Mouse (Mus musculus) Patski (cell line): ENCODE results near the gene Daw1. TPM values are rescaled to one million over a fixed set of nuclear protein-coding genes. Genes with fewer than 3 reads are reported as not detected.

ENCODE experiments used
- ATAC-seq: fragments of 100-300 bp; one replicate; pipeline ENCODE4 v1.8.0; 2021
- CTCF ChIA-PET: fragments of 350-600 bp; sonication (Branson Sonifier 250); formaldehyde crosslinking; loops from one replicate; lab custom pipeline; 2022; ENCODE audit warnings: inconsistent platforms; lab: Charles Lee
- POLR2A ChIA-PET: fragments of 350-600 bp; sonication (Branson Sonifier 250); formaldehyde crosslinking; loops from one replicate; lab custom pipeline; 2022; ENCODE audit warnings: antibody characterized with exemption, inconsistent platforms; lab: Charles Lee
- DNase-seq: peaks from one replicate; pipeline ENCODE4 v3.0.0-alpha.2; 2011; ENCODE audit warnings: low read depth, low spot score
- H3K27me3 ChIP-seq: fragments of 371-371 bp; one replicate; pipeline ENCODE4 v1.5.1; 2021
- CTCF ChIP-seq: fragments of 100-300 bp; IDR thresholded peaks from one replicate; pipeline ENCODE4 v1.5.1; 2021
- in situ Hi-C: fragments of 300-500 bp; cut with MboI; formaldehyde crosslinking; loops from 3 replicates; pipeline ENCODE4 v1.11.1; 2018; ENCODE audit warnings: low pct_unique_long_range_greater_than_20kb, mixed read lengths
- polyA plus RNA-seq: library from polyadenylated mRNA; unstranded; gene quantifications from one replicate; pipeline ENCODE4 v1.2.3, GENCODE M21; 2021

The Daw1 gene
- polyA plus RNA-seq, 1 experiment from 2014 or later = 0.27 TPM

GRCm38 (mm10) chr1:83179531-83179930, 20.0 kb downstream of the Daw1 start:
- TF ChIP-seq CTCF = no peak
- ATAC-seq (no peak), DNase-seq (no peak)
- H3K27me3 ChIP-seq = no peaks in the 10 kb centered on the region
- in situ Hi-C loops = no loop called here
- ChIA-PET POLR2A (no interaction called here), CTCF (interaction anchor here (1.1 kb wide), 1 partner anchor 19 kb away, joined by 3 read pairs; no protein-coding TSS in a partner anchor)

DNA sequence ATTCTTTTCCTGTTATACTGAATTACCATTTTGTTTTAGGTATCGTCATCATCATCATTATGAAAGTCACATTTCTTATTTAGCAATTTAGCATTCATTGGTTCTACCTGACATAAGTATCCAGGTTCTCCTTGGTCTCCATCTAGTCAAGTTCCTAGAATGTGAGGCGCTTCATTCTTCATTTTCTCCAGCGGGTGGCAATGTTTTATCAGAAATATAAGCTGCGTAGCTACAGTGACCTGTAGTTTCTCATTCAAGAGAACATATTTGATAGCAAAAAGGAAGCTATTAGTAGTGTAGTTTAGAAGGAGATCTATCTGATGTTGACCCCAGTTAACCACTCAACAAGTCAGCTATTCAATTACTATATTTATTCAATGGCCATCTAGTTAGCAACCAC, 21.9 kb downstream of the Daw1 start:
- DNase-seq = no peak
- ATAC-seq = no peak
- POLR2A ChIA-PET = no interaction called here
- no peaks in the 10 kb centered on the region for H3K27me3 ChIP-seq
- in situ Hi-C loops = loop anchor here (5.0 kb wide), 2 partner anchors 119 to 536 kb away; partner anchors contain the start of gene Krtap28-13
- TF ChIP-seq CTCF = peak; percentile 54
- CTCF ChIA-PET = interaction anchor here (0.9 to 1.8 kb wide), 6 partner anchors 11 to 506 kb away, joined by 3 to 12 read pairs (median 3); no protein-coding TSS in a partner anchor

- peak; percentile 75 for TF ChIP-seq CTCF
- DNase-seq (no peak), ATAC-seq (peak; percentile 39)
- ChIA-PET POLR2A (no interaction called here), CTCF (interaction anchor here (0.9 to 2.2 kb wide), 2 partner anchors 9 to 122 kb away, joined by 3 to 16 read pairs; no protein-coding TSS in a partner anchor)
- in situ Hi-C loops = no loop called here
- H3K27me3 ChIP-seq = peaks cover 6% of the 10 kb centered on the region
Measured at GRCm38 (mm10) chr1:83187154-83187553, 27.6 kb downstream of the Daw1 start.

GRCm38 (mm10) chr1:83209981-83210380, 50.4 kb downstream of the Daw1 start:
- ATAC-seq (no peak), DNase-seq (no peak)
- in situ Hi-C loops = no loop called here
- CTCF ChIA-PET = no interaction called here
- no peak for TF ChIP-seq CTCF
- H3K27me3 ChIP-seq = peaks cover 26% of the 10 kb centered on the region
- POLR2A ChIA-PET = no interaction called here

DNA sequence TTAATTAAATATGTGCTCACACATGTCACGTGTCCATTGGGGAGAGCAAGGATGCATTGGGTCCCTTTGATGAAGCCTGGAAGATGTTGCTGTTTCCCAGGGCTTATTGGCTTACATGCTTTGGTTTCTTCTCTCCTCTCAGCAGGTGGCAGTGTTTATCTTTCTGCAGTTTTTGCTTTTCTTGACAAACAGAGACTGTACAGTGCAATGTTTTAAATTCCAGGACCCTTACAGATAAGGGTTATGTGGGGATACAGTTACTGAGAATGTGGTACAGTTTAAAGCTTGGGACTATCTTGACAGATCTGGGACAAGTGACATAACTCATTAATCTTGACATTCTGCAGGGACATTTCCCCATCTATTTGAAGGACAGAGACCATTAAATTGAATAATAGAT, 58.7 kb downstream of the Daw1 start:
- CTCF ChIA-PET = interaction anchor here (1.3 kb wide), 1 partner anchor 9 kb away, joined by 4 read pairs; no protein-coding TSS in a partner anchor
- peaks cover 25% of the 10 kb centered on the region for H3K27me3 ChIP-seq
- ATAC-seq (no peak), DNase-seq (no peak)
- in situ Hi-C loops = no loop called here
- POLR2A ChIA-PET = no interaction called here
- peak; percentile 43 for TF ChIP-seq CTCF

GRCm38 (mm10) chr1:83223072-83223471, 63.5 kb downstream of the Daw1 start:
- CTCF ChIA-PET = no interaction called here
- peak; percentile 41 for TF ChIP-seq CTCF
- DNase-seq (no peak), ATAC-seq (no peak)
- POLR2A ChIA-PET = no interaction called here
- in situ Hi-C loops = loop anchor here (5.0 kb wide), 1 partner anchor 494 kb away; no protein-coding TSS in a partner anchor
- H3K27me3 ChIP-seq = peaks cover 20% of the 10 kb centered on the region

- ATAC-seq (no peak), DNase-seq (no peak)
- peaks cover 11% of the 10 kb centered on the region for H3K27me3 ChIP-seq
- ChIA-PET POLR2A (no interaction called here), CTCF (no interaction called here)
- no peak for TF ChIP-seq CTCF
- in situ Hi-C loops = loop anchor here (5.0 kb wide), 1 partner anchor 493 kb away; no protein-coding TSS in a partner anchor
Measured at GRCm38 (mm10) chr1:83224423-83224960, 64.9 kb downstream of the Daw1 start.

GRCm38 (mm10) chr1:83227946-83228345, 68.4 kb downstream of the Daw1 start:
- CTCF ChIA-PET = interaction anchor here (0.6 kb wide), 1 partner anchor 262 kb away, joined by 3 read pairs; no protein-coding TSS in a partner anchor
- peaks cover 8% of the 10 kb centered on the region for H3K27me3 ChIP-seq
- no peak for TF ChIP-seq CTCF
- POLR2A ChIA-PET = no interaction called here
- no peak for ATAC-seq
- in situ Hi-C loops = no loop called here
- DNase-seq = no peak

DNA sequence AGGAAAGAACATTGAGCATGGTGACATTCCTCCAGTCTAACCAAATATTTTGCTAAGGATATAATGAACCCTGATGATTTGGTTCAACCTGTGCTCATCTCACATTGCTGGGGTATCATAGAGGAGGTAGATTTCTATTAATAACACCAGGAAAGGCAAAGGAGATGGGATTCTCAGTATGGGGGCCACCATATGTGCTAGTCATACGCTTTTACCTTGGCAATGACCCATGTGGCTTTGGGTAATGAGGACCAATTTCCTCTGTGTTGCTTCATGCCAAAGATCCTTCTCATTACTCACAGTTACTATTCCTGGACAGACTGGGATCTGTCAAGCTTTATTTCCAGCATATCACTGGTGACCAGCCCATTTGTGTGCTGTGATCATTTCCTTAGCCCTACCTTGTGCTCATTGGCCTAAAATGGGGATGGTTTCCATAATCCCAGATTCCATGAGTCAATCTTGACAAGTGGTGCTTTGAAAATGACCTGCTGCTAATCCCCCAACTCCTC, 88.7 kb downstream of the Daw1 start:
- CTCF ChIA-PET = interaction anchor here (1.7 kb wide), 1 partner anchor 11 kb away, joined by 4 read pairs; no protein-coding TSS in a partner anchor
- in situ Hi-C loops = no loop called here
- POLR2A ChIA-PET = no interaction called here
- H3K27me3 ChIP-seq = peaks cover 12% of the 10 kb centered on the region
- DNase-seq = no peak
- ATAC-seq = no peak
- no peak for TF ChIP-seq CTCF

- TF ChIP-seq CTCF = no peak
- in situ Hi-C loops = no loop called here
- DNase-seq (no peak), ATAC-seq (no peak)
- ChIA-PET POLR2A (no interaction called here), CTCF (no interaction called here)
- peaks cover 38% of the 10 kb centered on the region for H3K27me3 ChIP-seq
Measured at GRCm38 (mm10) chr1:83251746-83252145, 92.2 kb downstream of the Daw1 start.

Other genes starting within 250 kb of the Daw1 start
- gene A030005L19Rik, start 246.4 kb upstream of the Daw1 start, polyA plus RNA-seq = not detected
- not detected for gene A030014E15Rik, start 234.8 kb upstream of the Daw1 start, polyA plus RNA-seq
- gene Gm6217, start 228.4 kb upstream of the Daw1 start, polyA plus RNA-seq = not detected
- not detected for gene A030003K21Rik, start 216.4 kb upstream of the Daw1 start, polyA plus RNA-seq
- not detected for gene Gm7544, start 203.7 kb upstream of the Daw1 start, polyA plus RNA-seq
- gene Gm47955, start 199.5 kb upstream of the Daw1 start, polyA plus RNA-seq = not detected
- gene Gm47959, start 159.2 kb upstream of the Daw1 start, polyA plus RNA-seq = not detected
- gene Slc19a3, start 121.3 kb upstream of the Daw1 start, polyA plus RNA-seq = 0.05 TPM
- not detected for gene Krtap28-10, start 117.3 kb upstream of the Daw1 start, polyA plus RNA-seq
- not detected for gene Gm47969, start 114.8 kb upstream of the Daw1 start, polyA plus RNA-seq
- not detected for gene A030005K14Rik, start 100.4 kb upstream of the Daw1 start, polyA plus RNA-seq
- not detected for gene Krtap28-13, start 98.8 kb upstream of the Daw1 start, polyA plus RNA-seq
- 2.6 TPM for gene Ccl20, start 43.0 kb upstream of the Daw1 start, polyA plus RNA-seq
- gene Sphkap, start 248.4 kb downstream of the Daw1 start, polyA plus RNA-seq = 0.01 TPM